Mouse (Mus musculus): ENCODE results near the gene Gm20518. TPM values are rescaled to one million over a fixed set of nuclear protein-coding genes. Genes with fewer than 3 reads are reported as not detected.
A peak's percentile ranks its signal among the peaks of the same experiment; 100 is the strongest.

Gm20518 gene
- polyA plus RNA-seq, 1 experiment from 2014 or later, result not detected

DNA sequence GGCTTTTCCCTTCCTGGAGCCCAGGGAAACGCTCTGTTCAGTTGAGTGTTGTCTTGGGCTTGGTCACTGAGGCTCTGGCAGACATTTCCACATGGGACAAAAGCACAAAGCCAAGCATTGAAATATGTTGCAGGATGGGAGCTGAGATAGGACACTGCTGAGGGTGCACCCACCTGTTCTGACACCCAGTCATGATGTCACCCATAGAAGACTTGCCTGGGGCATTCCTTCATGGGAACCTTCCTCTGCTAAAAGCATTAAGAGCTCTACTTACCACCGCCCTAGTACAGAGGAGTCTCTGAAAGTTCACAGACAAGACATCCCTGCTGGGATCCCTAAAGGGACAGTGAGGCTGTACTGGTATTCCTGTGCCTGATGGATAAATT lies 1.1 kb downstream of the Gm20518 start:
- TF ChIP-seq EP300 (IDR thresholded peaks at IDR 0.05; ENCODE audit: low read depth), result no peak
- TF ChIP-seq CTCF (IDR thresholded peaks at IDR 0.05; ENCODE audit: low read depth), result no peak
- no peak for ATAC-seq
- Histone ChIP-seq H3K27me3 (ENCODE audit: insufficient read depth, low read length) (no peaks in the 10 kb centered on the region), H3K36me3 (replicated peaks; ENCODE audit: insufficient read depth, low read length) (no peaks in the 10 kb centered on the region), H3K4me2 (ENCODE audit: low read depth, low read length) (peak overlapping the region; percentile 94), H3K4me3 (ENCODE audit: low read depth, low read length) (peak overlapping the region; percentile 100), H3K9me3 (ENCODE audit: low read length) (no peaks in the 10 kb centered on the region), H3K4me1 (ENCODE audit: insufficient read depth) (peaks cover 24% of the 10 kb centered on the region), H3K27ac (ENCODE audit: low read depth) (peak overlapping the region; percentile 98; the same call in 1 of the 2 replicates), H3K9ac (replicated peaks) (peak overlapping the region; percentile 99)
- no peak for DNase-seq
- 56% methylated on average over 2 of the region's 2 CpGs for WGBS (ENCODE audit: insufficient replicate concordance)

GRCm38 (mm10) chr16:17889689-17890341 lies 1.7 kb downstream of the Gm20518 start:
- Histone ChIP-seq H3K4me2 (ENCODE audit: low read depth, low read length) (peak overlapping the region; percentile 94), H3K9ac (replicated peaks) (peak overlapping the region; percentile 99; the same call in 1 of the 2 replicates), H3K4me1 (ENCODE audit: insufficient read depth) (peaks cover 24% of the 10 kb centered on the region), H3K4me3 (ENCODE audit: low read depth, low read length) (peak overlapping the region; percentile 100; the same call in 1 of the 2 replicates), H3K27me3 (ENCODE audit: insufficient read depth, low read length) (no peaks in the 10 kb centered on the region), H3K9me3 (ENCODE audit: low read length) (no peaks in the 10 kb centered on the region), H3K27ac (ENCODE audit: low read depth) (0 out of 2 replicates have a peak overlapping the region, but pooled peaks have one; percentile 98), H3K36me3 (replicated peaks; ENCODE audit: insufficient read depth, low read length) (no peaks in the 10 kb centered on the region)
- no peak for ATAC-seq
- no peak for DNase-seq
- 80% methylated on average over 6 of the region's 6 CpGs for WGBS (ENCODE audit: insufficient replicate concordance)
- TF ChIP-seq CTCF (IDR thresholded peaks at IDR 0.05; ENCODE audit: low read depth) (no peak), EP300 (IDR thresholded peaks at IDR 0.05; ENCODE audit: low read depth) (no peak)

- Histone ChIP-seq H3K36me3 (replicated peaks; ENCODE audit: insufficient read depth, low read length) (no peaks in the 10 kb centered on the region; the same call in 1 of the 2 replicates), H3K4me3 (ENCODE audit: low read depth, low read length) (no peak overlapping the region), H3K4me2 (ENCODE audit: low read depth, low read length) (no peak overlapping the region), H3K4me1 (ENCODE audit: insufficient read depth) (peaks cover 21% of the 10 kb centered on the region), H3K27me3 (ENCODE audit: insufficient read depth, low read length) (no peaks in the 10 kb centered on the region), H3K27ac (ENCODE audit: low read depth) (0 out of 2 replicates have a peak overlapping the region, but pooled peaks have one; percentile 11), H3K9me3 (ENCODE audit: low read length) (no peaks in the 10 kb centered on the region), H3K9ac (replicated peaks) (no peak overlapping the region)
- ATAC-seq (peak; percentile 49; the same call in 1 of the 2 replicates), DNase-seq (no peak)
- TF ChIP-seq EP300 (IDR thresholded peaks at IDR 0.05; ENCODE audit: low read depth), result no peak
- TF ChIP-seq CTCF (IDR thresholded peaks at IDR 0.05; ENCODE audit: low read depth), result no peak
- WGBS (ENCODE audit: insufficient replicate concordance), result 76% methylated on average over 6 of the region's 6 CpGs
These were observed 7.4 kb downstream of the Gm20518 start for GRCm38 (mm10) chr16:17884116-17884515.

GRCm38 (mm10) chr16:17882196-17882595 lies 9.3 kb downstream of the Gm20518 start:
- Histone ChIP-seq H3K27me3 (ENCODE audit: insufficient read depth, low read length) (no peaks in the 10 kb centered on the region), H3K4me1 (ENCODE audit: insufficient read depth) (peaks cover 21% of the 10 kb centered on the region), H3K9ac (replicated peaks) (no peak overlapping the region), H3K36me3 (replicated peaks; ENCODE audit: insufficient read depth, low read length) (peaks cover 2% of the 10 kb centered on the region), H3K4me2 (ENCODE audit: low read depth, low read length) (no peak overlapping the region), H3K27ac (ENCODE audit: low read depth) (no peak overlapping the region), H3K4me3 (ENCODE audit: low read depth, low read length) (no peak overlapping the region), H3K9me3 (ENCODE audit: low read length) (no peaks in the 10 kb centered on the region)
- no peak for ATAC-seq
- DNase-seq, result no peak
- TF ChIP-seq EP300 (IDR thresholded peaks at IDR 0.05; ENCODE audit: low read depth), result no peak
- TF ChIP-seq CTCF (IDR thresholded peaks at IDR 0.05; ENCODE audit: low read depth), result no peak

- ATAC-seq, result no peak
- no peaks in the 10 kb centered on the region for H3K9me3 ChIP-seq (ENCODE audit: low read length)
- TF ChIP-seq EP300 (IDR thresholded peaks at IDR 0.05; ENCODE audit: low read depth), result no peak
- no peak for TF ChIP-seq CTCF (IDR thresholded peaks at IDR 0.05; ENCODE audit: low read depth)
- H3K4me1 ChIP-seq (ENCODE audit: insufficient read depth), result peaks cover 18% of the 10 kb centered on the region
- H3K27ac ChIP-seq (ENCODE audit: low read depth), result no peak overlapping the region
- H3K27me3 ChIP-seq (ENCODE audit: insufficient read depth, low read length), result no peaks in the 10 kb centered on the region
- 89% methylated on average over 4 of the region's 4 CpGs for WGBS (ENCODE audit: insufficient replicate concordance)
- peaks cover 4% of the 10 kb centered on the region for H3K36me3 ChIP-seq (replicated peaks; ENCODE audit: insufficient read depth, low read length)
- no peak overlapping the region for H3K9ac ChIP-seq (replicated peaks)
- no peak overlapping the region for H3K4me2 ChIP-seq (ENCODE audit: low read depth, low read length)
- DNase-seq, result no peak
- H3K4me3 ChIP-seq (ENCODE audit: low read depth, low read length), result no peak overlapping the region
These were observed 11.9 kb downstream of the Gm20518 start for GRCm38 (mm10) chr16:17879571-17879970.

GRCm38 (mm10) chr16:17876096-17876495 lies 15.4 kb downstream of the Gm20518 start:
- no peak overlapping the region for H3K4me3 ChIP-seq (ENCODE audit: low read depth, low read length)
- ATAC-seq (no peak), DNase-seq (no peak)
- H3K27ac ChIP-seq (ENCODE audit: low read depth), result no peak overlapping the region
- H3K9me3 ChIP-seq (ENCODE audit: low read length), result no peaks in the 10 kb centered on the region
- H3K27me3 ChIP-seq (ENCODE audit: insufficient read depth, low read length), result no peaks in the 10 kb centered on the region
- no peak overlapping the region for H3K4me2 ChIP-seq (ENCODE audit: low read depth, low read length)
- H3K4me1 ChIP-seq (ENCODE audit: insufficient read depth), result peaks cover 11% of the 10 kb centered on the region; the same call in 1 of the 2 replicates
- peaks cover 13% of the 10 kb centered on the region for H3K36me3 ChIP-seq (replicated peaks; ENCODE audit: insufficient read depth, low read length)
- WGBS (ENCODE audit: insufficient replicate concordance), result 83% methylated on average over 1 of the region's 1 CpGs
- H3K9ac ChIP-seq (replicated peaks), result no peak overlapping the region
- TF ChIP-seq CTCF (IDR thresholded peaks at IDR 0.05; ENCODE audit: low read depth) (no peak), EP300 (IDR thresholded peaks at IDR 0.05; ENCODE audit: low read depth) (no peak)

Measured in liver, postnatal 0 days (tissue).